Mouse (Mus musculus) myocyte (in vitro differentiated cells): ENCODE data around the gene Ubox5.

ENCODE experiments used
- E2F4 ChIP-seq: IDR thresholded peaks from one replicate; pipeline ENCODE4 v1.6.1; 2011; ENCODE audit warnings: mild to moderate bottlenecking, control low read depth, moderate library complexity; ENCODE audit not compliant: insufficient read depth
- MAX ChIP-seq: IDR thresholded peaks from one replicate; pipeline ENCODE4 v1.6.1; 2011; ENCODE audit warnings: low read depth, mild to moderate bottlenecking, control low read depth
- MYOD1 ChIP-seq, 3 experiments: IDR thresholded peaks; one replicate each; pipeline ENCODE4 v1.6.1; 2011; ENCODE audit warnings: control low read depth in 2 of 3, low read depth in 2 of 3, mild to moderate bottlenecking in 2 of 3, moderate library complexity in 1 of 3; ENCODE audit not compliant: insufficient read length in 2 of 3, control insufficient read depth in 1 of 3
- MYOG ChIP-seq, 3 experiments: IDR thresholded peaks; one replicate each; pipeline ENCODE4 v1.6.1; 2011; ENCODE audit warnings: control low read depth in 2 of 3, low read depth in 2 of 3, mild to moderate bottlenecking in 2 of 3; ENCODE audit not compliant: insufficient read length in 2 of 3, control insufficient read depth in 1 of 3, insufficient read depth in 1 of 3
- POLR2A ChIP-seq: IDR thresholded peaks from one replicate; pipeline ENCODE4 v1.6.1; 2011; ENCODE audit warnings: low read depth, mild to moderate bottlenecking, control low read depth, moderate library complexity; ENCODE audit not compliant: insufficient read length
- POLR2AphosphoS2 ChIP-seq: IDR thresholded peaks from one replicate; pipeline ENCODE4 v1.6.1; 2011; ENCODE audit warnings: low read depth, control low read depth; ENCODE audit not compliant: insufficient read length
- SRF ChIP-seq: IDR thresholded peaks from one replicate; pipeline ENCODE4 v1.6.1; 2011; ENCODE audit warnings: low read depth; ENCODE audit not compliant: control insufficient read depth, insufficient read length
- TCF12 ChIP-seq: IDR thresholded peaks from one replicate; pipeline ENCODE4 v1.6.1; 2011; ENCODE audit warnings: mild to moderate bottlenecking, control low read depth; ENCODE audit not compliant: poor library complexity, insufficient read depth, severe bottlenecking
- TCF3 ChIP-seq: IDR thresholded peaks from one replicate; pipeline ENCODE4 v1.6.1; 2011; ENCODE audit warnings: low read depth, control low read depth; ENCODE audit not compliant: insufficient read length
- USF1 ChIP-seq: IDR thresholded peaks from one replicate; pipeline ENCODE4 v1.6.1; 2011; ENCODE audit warnings: low read depth, mild to moderate bottlenecking, control low read depth, moderate library complexity

GRCm38 (mm10) chr2:130563212-130564055 lies 66.4 kb downstream of the Ubox5 start, which contains the start of gene Mrps26:
- peak; percentile 90 for TF ChIP-seq POLR2A
- no peak for TF ChIP-seq MYOD1 (IDR thresholded peaks at IDR 0.05; ENCODE audit: control insufficient read depth in 1 of 3, insufficient read length in 2 of 3, low read depth in 2 of 3)
- TF ChIP-seq POLR2AphosphoS2 = peak; percentile 95
- TF ChIP-seq USF1 = no peak
- TF ChIP-seq MYOG (IDR thresholded peaks at IDR 0.05; ENCODE audit: control insufficient read depth in 1 of 3, insufficient read depth in 1 of 3, insufficient read length in 2 of 3, low read depth in 2 of 3) = peak in 1 of 3 experiments; percentile 2
- no peak for TF ChIP-seq E2F4
- peak; percentile 42 for TF ChIP-seq SRF
- TF ChIP-seq TCF12 = no peak
- no peak for TF ChIP-seq MAX
- no peak for TF ChIP-seq TCF3
